Mouse (Mus musculus) cerebellum, postnatal 14 days (tissue): ENCODE results near the gene Spry1.

Source experiments
- DNase-seq, 2 experiments: peaks; one replicate each; pipeline ENCODE4 v3.0.0; 2021; ENCODE audit warnings: mixed read lengths in 2 of 2

Spry1 gene

GRCm38 (mm10) chr3:37672266-37673040 lies 32.7 kb downstream of the Spry1 start:
- no peak for DNase-seq

- peak in 1 of 2 experiments; percentile 14 for DNase-seq
Measured at GRCm38 (mm10) chr3:37673513-37674261, 33.9 kb downstream of the Spry1 start.

GRCm38 (mm10) chr3:37675056-37675525 lies 35.3 kb downstream of the Spry1 start:
- DNase-seq = no peak

GRCm38 (mm10) chr3:37676291-37676690 lies 36.5 kb downstream of the Spry1 start:
- DNase-seq = no peak

GRCm38 (mm10) chr3:37686219-37686618 lies 46.5 kb downstream of the Spry1 start:
- no peak for DNase-seq

- no peak for DNase-seq
Measured at GRCm38 (mm10) chr3:37686751-37687150, 47.0 kb downstream of the Spry1 start.

- DNase-seq = peak; percentile 66 to 67
Measured at GRCm38 (mm10) chr3:37687158-37687980, 47.6 kb downstream of the Spry1 start.

GRCm38 (mm10) chr3:37692945-37693344 lies 53.2 kb downstream of the Spry1 start:
- no peak for DNase-seq

- DNase-seq = no peak
Measured at GRCm38 (mm10) chr3:37693552-37693951, 53.8 kb downstream of the Spry1 start.
